Mouse (Mus musculus) heart, embryonic 10.5 days (tissue): ENCODE measurements at regions not wholly inside any gene's neighbourhood (a gene's known extent, or its start where the extent isn't known, plus 50 kb on each side); places are given as distances from the start of the nearest gene placed in this dataset.

Source experiments
- DNase-seq: peaks from one replicate; pipeline ENCODE4 v3.0.0-alpha.2; 2017; ENCODE audit warnings: low spot score
- H3K27ac ChIP-seq: fragments of 300-500 bp; sonication (generic); 2 replicates; pipeline ENCODE4 v1.5.1; 2016; ENCODE audit warnings: mild to moderate bottlenecking
- H3K27me3 ChIP-seq: fragments of 300-500 bp; sonication (generic); 2 replicates; pipeline ENCODE4 v1.6.1; 2016; ENCODE audit warnings: mild to moderate bottlenecking; ENCODE audit not compliant: poor library complexity, insufficient read depth, severe bottlenecking
- H3K36me3 ChIP-seq: fragments of 300-500 bp; sonication (generic); 2 replicates; pipeline ENCODE4 v1.6.1; 2016; ENCODE audit warnings: mild to moderate bottlenecking, moderate library complexity
- H3K4me1 ChIP-seq: fragments of 300-500 bp; sonication (generic); 2 replicates; pipeline ENCODE4 v1.6.1; 2016; ENCODE audit warnings: mild to moderate bottlenecking
- H3K4me3 ChIP-seq: fragments of 300-500 bp; sonication (generic); 2 replicates; pipeline ENCODE4 v1.5.1; 2016; ENCODE audit warnings: mild to moderate bottlenecking, moderate library complexity
- H3K9me3 ChIP-seq: fragments of 300-500 bp; sonication (generic); 2 replicates; pipeline ENCODE4 v1.6.1; 2016; ENCODE audit warnings: mild to moderate bottlenecking, moderate library complexity
- WGBS: fragments of 180-500 bp; shearing (Covaris S2); methylation state at CpG from one replicate; pipeline ENCODE4 v1.1.7; 2016; 5-methylcytosine and 5-hydroxymethylcytosine counted together

DNA sequence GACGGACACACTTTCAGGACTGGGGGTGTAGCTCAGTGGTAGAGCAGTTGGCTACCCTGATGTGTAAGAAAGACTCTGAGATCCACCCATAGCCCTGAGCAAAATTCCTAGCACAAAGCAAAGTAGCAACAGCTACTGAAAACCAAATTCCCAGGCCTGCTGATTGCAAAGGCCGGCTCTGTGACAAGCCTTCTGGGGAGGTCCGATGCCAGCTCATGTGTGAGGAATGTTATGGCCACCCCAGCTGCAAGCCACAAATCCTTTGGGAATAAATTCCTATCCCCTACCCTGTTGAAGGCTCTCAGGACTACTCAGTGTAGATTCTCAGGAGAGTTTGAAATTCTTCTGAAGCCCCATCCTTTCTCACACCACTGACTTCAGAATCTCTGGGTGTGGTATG is 186.7 kb upstream of the Bcor start:
- 58% methylated on average over 3 of the region's 3 CpGs for WGBS
- no peak overlapping the region; the same call in 1 of the 2 replicates for H3K27ac ChIP-seq

GRCm38 (mm10) chrX:12348117-12348516 is 188.0 kb upstream of the Bcor start:
- Histone ChIP-seq H3K36me3 (no peaks in the 10 kb centered on the region), H3K9me3 (no peaks in the 10 kb centered on the region), H3K27me3 (peaks cover 13% of the 10 kb centered on the region; the same call in 1 of the 2 replicates), H3K27ac (no peak overlapping the region), H3K4me1 (no peaks in the 10 kb centered on the region), H3K4me3 (no peak overlapping the region)
- DNase-seq, result no peak
- WGBS, result 46% methylated on average over 8 of the region's 8 CpGs

More for the DNA sequence above, 186.7 kb upstream of the Bcor start:
- Histone ChIP-seq H3K4me1 (no peaks in the 10 kb centered on the region), H3K27me3 (peaks cover 20% of the 10 kb centered on the region; the same call in 1 of the 2 replicates), H3K36me3 (no peaks in the 10 kb centered on the region), H3K9me3 (no peaks in the 10 kb centered on the region), H3K4me3 (no peak overlapping the region)
- DNase-seq, result no peak

DNA sequence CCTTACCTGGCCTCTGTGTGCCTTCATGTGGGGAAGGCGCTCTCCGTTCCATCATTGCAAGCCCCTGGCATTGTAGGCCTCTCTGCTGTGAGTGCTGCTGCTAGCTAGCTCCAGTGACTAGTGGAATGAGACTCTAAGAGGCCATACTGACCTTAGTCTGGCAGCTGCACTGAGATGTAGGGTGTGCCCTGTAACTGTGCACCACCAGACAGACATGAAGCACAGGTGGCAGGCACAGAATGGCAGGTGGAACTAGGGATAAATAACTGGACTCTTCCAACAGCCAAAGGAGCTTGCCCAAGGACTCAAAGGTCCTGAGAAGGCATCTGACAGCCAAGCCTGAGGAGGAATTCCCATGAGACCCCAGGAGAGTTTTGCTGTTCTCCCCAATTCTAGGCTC is 194.7 kb upstream of the Bcor start:
- Histone ChIP-seq H3K27ac (no peak overlapping the region), H3K27me3 (peaks cover 29% of the 10 kb centered on the region), H3K4me1 (no peaks in the 10 kb centered on the region), H3K4me3 (no peak overlapping the region), H3K9me3 (no peaks in the 10 kb centered on the region), H3K36me3 (no peaks in the 10 kb centered on the region)
- no peak for DNase-seq
- WGBS, result 91% methylated on average over 2 of the region's 2 CpGs

DNA sequence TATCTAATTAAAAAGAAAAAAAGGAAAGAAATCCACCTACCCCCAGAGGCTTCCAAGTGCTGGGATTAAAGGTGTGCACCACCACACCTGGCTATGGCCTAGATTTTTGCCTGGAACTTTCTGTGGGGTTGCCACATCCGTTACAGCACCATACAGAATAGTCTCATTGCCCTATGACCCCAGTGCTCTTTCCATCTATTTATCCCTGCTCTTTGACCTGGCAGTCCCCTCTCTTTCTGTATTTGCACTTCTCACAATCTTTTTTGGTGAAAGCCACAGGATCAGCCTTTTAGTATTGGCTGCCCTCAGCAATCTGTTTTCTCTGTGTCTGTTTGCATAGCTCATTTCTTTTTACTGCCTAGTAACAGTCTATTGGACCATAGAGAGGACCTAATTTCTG is 197.9 kb upstream of the Bcor start:
- Histone ChIP-seq H3K27ac (no peak overlapping the region), H3K27me3 (peaks cover 26% of the 10 kb centered on the region), H3K9me3 (no peaks in the 10 kb centered on the region), H3K4me1 (no peaks in the 10 kb centered on the region), H3K36me3 (no peaks in the 10 kb centered on the region), H3K4me3 (no peak overlapping the region)
- no peak for DNase-seq
- WGBS, result 38% methylated on average over 1 of the region's 1 CpGs

- 60% methylated on average over 12 of the region's 12 CpGs for WGBS
- Histone ChIP-seq H3K27ac (no peak overlapping the region), H3K4me3 (no peak overlapping the region), H3K9me3 (no peaks in the 10 kb centered on the region), H3K4me1 (no peaks in the 10 kb centered on the region), H3K27me3 (peaks cover 43% of the 10 kb centered on the region; the same call in 1 of the 2 replicates), H3K36me3 (no peaks in the 10 kb centered on the region)
- no peak for DNase-seq
Observed at GRCm38 (mm10) chrX:12365582-12366323, 205.6 kb upstream of the Bcor start.

GRCm38 (mm10) chrX:12366801-12367200 is 206.6 kb upstream of the Bcor start:
- no peaks in the 10 kb centered on the region for H3K4me1 ChIP-seq
- H3K4me3 ChIP-seq, result no peak overlapping the region
- H3K27me3 ChIP-seq, result peaks cover 43% of the 10 kb centered on the region; the same call in 1 of the 2 replicates
- WGBS, result 81% methylated on average over 6 of the region's 6 CpGs
- H3K36me3 ChIP-seq, result no peaks in the 10 kb centered on the region
- no peak for DNase-seq
- no peak overlapping the region for H3K27ac ChIP-seq
- no peaks in the 10 kb centered on the region for H3K9me3 ChIP-seq

- 50% methylated on average over 6 of the region's 6 CpGs for WGBS
- Histone ChIP-seq H3K4me3 (no peak overlapping the region), H3K27me3 (peaks cover 35% of the 10 kb centered on the region; the same call in 1 of the 2 replicates), H3K27ac (no peak overlapping the region), H3K9me3 (no peaks in the 10 kb centered on the region), H3K36me3 (no peaks in the 10 kb centered on the region), H3K4me1 (0 out of 2 replicates have a peak, but pooled peaks cover 3% of the 10 kb centered on the region)
- DNase-seq, result no peak
Observed at GRCm38 (mm10) chrX:12373670-12374069, 213.5 kb upstream of the Bcor start.

DNA sequence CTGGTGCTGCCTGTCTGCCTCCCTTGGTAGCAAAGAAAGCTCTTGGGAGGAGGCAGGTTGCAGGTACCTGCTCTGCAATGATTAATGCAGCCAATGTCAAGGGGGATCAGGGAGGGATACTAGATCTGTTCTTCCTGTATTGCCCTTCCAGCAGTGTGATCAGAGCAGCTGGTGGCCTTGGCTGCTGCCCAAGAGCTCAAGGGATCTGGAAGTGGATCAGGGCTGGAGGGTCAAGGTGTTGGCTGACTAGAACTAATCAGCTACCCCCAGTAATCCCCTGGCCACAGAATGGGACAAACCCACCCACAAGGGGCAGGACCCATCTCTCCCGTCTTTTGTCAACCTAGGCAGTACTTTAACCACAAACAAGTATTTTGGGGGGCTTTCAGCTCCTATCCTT is 211.8 kb upstream of the Atp6ap2 start:
- H3K36me3 ChIP-seq, result no peaks in the 10 kb centered on the region
- H3K27me3 ChIP-seq, result peaks cover 48% of the 10 kb centered on the region; the same call in 1 of the 2 replicates

GRCm38 (mm10) chrX:12376238-12376980 is 211.2 kb upstream of the Atp6ap2 start:
- H3K36me3 ChIP-seq, result no peaks in the 10 kb centered on the region
- H3K27me3 ChIP-seq, result peaks cover 54% of the 10 kb centered on the region; the same call in 1 of the 2 replicates
- no peak overlapping the region for H3K4me3 ChIP-seq
- H3K9me3 ChIP-seq, result no peaks in the 10 kb centered on the region
- WGBS, result 71% methylated on average over 6 of the region's 6 CpGs
- no peak for DNase-seq
- H3K27ac ChIP-seq, result no peak overlapping the region
- H3K4me1 ChIP-seq, result 0 out of 2 replicates have a peak, but pooled peaks cover 3% of the 10 kb centered on the region

More for the DNA sequence above, 211.8 kb upstream of the Atp6ap2 start:
- 0 out of 2 replicates have a peak, but pooled peaks cover 3% of the 10 kb centered on the region for H3K4me1 ChIP-seq
- no peak overlapping the region for H3K27ac ChIP-seq
- DNase-seq, result no peak
- WGBS, result 35% methylated on average over 1 of the region's 1 CpGs
- no peaks in the 10 kb centered on the region for H3K9me3 ChIP-seq
- no peak overlapping the region for H3K4me3 ChIP-seq

- DNase-seq, result no peak
- H3K4me1 ChIP-seq, result 0 out of 2 replicates have a peak, but pooled peaks cover 3% of the 10 kb centered on the region
- WGBS, result 66% methylated on average over 7 of the region's 7 CpGs
- no peaks in the 10 kb centered on the region for H3K36me3 ChIP-seq
- H3K27me3 ChIP-seq, result peaks cover 62% of the 10 kb centered on the region; the same call in 1 of the 2 replicates
- no peak overlapping the region for H3K27ac ChIP-seq
- no peaks in the 10 kb centered on the region for H3K9me3 ChIP-seq
- no peak overlapping the region for H3K4me3 ChIP-seq
Observed at GRCm38 (mm10) chrX:12377441-12377840, 210.2 kb upstream of the Atp6ap2 start.

GRCm38 (mm10) chrX:12392145-12392825 is 195.3 kb upstream of the Atp6ap2 start:
- H3K9me3 ChIP-seq, result no peaks in the 10 kb centered on the region
- H3K36me3 ChIP-seq, result no peaks in the 10 kb centered on the region
- H3K4me3 ChIP-seq, result no peak overlapping the region
- WGBS, result 85% methylated on average over 7 of the region's 7 CpGs
- H3K4me1 ChIP-seq, result no peaks in the 10 kb centered on the region
- peaks cover 7% of the 10 kb centered on the region; the same call in 1 of the 2 replicates for H3K27me3 ChIP-seq
- H3K27ac ChIP-seq, result no peak overlapping the region
- no peak for DNase-seq

- WGBS, result 68% methylated on average over 3 of the region's 3 CpGs
- Histone ChIP-seq H3K9me3 (no peaks in the 10 kb centered on the region; the same call in 1 of the 2 replicates), H3K36me3 (no peaks in the 10 kb centered on the region), H3K4me1 (no peaks in the 10 kb centered on the region), H3K27me3 (no peaks in the 10 kb centered on the region), H3K27ac (no peak overlapping the region), H3K4me3 (no peak overlapping the region)
- DNase-seq, result no peak
Observed at GRCm38 (mm10) chrX:12409319-12409718, 178.3 kb upstream of the Atp6ap2 start.
